Mouse (Mus musculus): ENCODE data around the gene Olfr839-ps1.

Gene Olfr839-ps1

GRCm38 (mm10) chr9:19177212-19177611 is at the start of gene Olfr839-ps1:
TSS of gene Olfr839-ps1 (minus strand) at chr9:19177312.
- no peak for DNase-seq (ENCODE audit: low read depth, low spot score)

- DNase-seq (ENCODE audit: low read depth, low spot score): no peak
These were observed 41.1 kb downstream of the Olfr839-ps1 start, which contains the start of gene Olfr837 for GRCm38 (mm10) chr9:19136017-19136416. TSS of gene Olfr837 (plus strand) at chr9:19136317.

- no peak for DNase-seq (ENCODE audit: low read depth, low spot score)
These were observed 57.0 kb downstream of the Olfr839-ps1 start, which contains the start of gene Olfr836 for GRCm38 (mm10) chr9:19120082-19120481. TSS of gene Olfr836 (plus strand) at chr9:19120382.
